Mouse (Mus musculus) brown adipose tissue, adult 24 weeks (tissue): ENCODE data around the gene Dpysl5. TPM values are rescaled to one million over a fixed set of nuclear protein-coding genes. Genes with fewer than 3 reads are reported as not detected.

Source experiments
- H3K27ac ChIP-seq: fragments of 200-500 bp; replicated peaks from 2 replicates; pipeline ENCODE4 v1.5.1; 2012; ENCODE audit warnings: low read depth, mild to moderate bottlenecking, low read length
- H3K4me1 ChIP-seq: fragments of 200-500 bp; 2 replicates; pipeline ENCODE4 v1.6.1; 2012; ENCODE audit warnings: low read length, mixed read lengths; ENCODE audit not compliant: control insufficient read depth, insufficient read depth, insufficient read length
- H3K4me3 ChIP-seq: fragments of 200-500 bp; 2 replicates; pipeline ENCODE4 v1.5.1; 2012; ENCODE audit warnings: low read depth, mild to moderate bottlenecking, low read length, moderate library complexity; ENCODE audit not compliant: insufficient read depth
- polyA plus RNA-seq: library from polyadenylated mRNA; stranded (reverse); fragments of >200 nt; gene quantifications from 2 replicates; pipeline ENCODE4 v1.2.4, GENCODE M21; 2012; ENCODE audit not compliant: missing spikeins, insufficient read depth, insufficient read length

Dpysl5 gene
- polyA plus RNA-seq, 1 experiment: not detected

DNA sequence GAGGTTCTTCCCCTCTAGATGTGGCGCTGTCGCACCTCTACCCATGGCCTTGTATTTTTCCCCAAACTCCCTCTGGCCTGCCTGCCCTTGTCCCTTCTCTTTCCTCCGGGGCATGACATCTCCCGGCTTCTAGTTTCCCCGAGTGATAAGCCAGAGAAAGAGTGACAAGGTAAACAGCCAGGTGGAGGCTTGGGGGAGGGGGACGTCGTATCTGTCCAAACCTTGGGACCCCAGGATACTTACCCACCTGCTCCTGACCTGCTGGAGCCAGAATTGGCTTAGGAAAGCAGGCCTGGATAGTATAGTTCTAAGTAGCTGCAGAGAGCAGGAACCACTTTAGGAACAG is 103.7 kb downstream of the Dpysl5 start:
- H3K4me1 ChIP-seq: peaks cover 11% of the 10 kb centered on the region
- H3K4me3 ChIP-seq: peak overlapping the region; percentile 59
- H3K27ac ChIP-seq: 0 out of 2 replicates have a peak overlapping the region, but pooled peaks have one; percentile 23

GRCm38 (mm10) chr5:30816261-30816791 is 105.0 kb downstream of the Dpysl5 start:
- Histone ChIP-seq H3K4me1 (peaks cover 11% of the 10 kb centered on the region), H3K27ac (no peak overlapping the region), H3K4me3 (0 out of 2 replicates have a peak overlapping the region, but pooled peaks have one; percentile 30)

DNA sequence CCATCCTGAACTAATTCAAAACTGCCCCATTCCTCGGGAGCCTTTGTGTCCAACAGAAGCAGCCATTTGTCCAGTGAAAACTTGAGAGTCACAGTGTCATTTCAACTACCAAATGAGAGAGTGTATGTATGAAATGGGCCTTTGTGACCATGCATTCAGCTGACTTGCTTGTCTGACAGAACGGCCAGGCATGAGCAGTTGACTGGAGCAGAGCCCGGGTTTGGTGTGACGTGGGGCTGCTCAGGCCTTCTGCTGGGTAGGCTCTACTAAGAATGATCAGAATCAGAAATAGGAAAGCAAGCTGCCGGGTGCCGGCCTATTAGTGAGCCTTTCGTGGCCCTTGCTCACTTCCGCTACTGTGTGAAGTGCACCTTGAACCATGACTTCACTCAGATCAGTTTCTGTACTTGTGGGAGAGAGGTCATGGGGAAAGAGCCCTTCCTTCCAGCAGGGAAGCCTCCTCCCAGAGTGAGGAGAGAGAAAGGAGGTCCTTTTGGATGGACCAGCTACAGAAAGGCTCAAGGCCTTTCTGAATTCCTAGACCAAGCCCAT is 107.5 kb downstream of the Dpysl5 start:
- H3K4me3 ChIP-seq: no peak overlapping the region
- no peak overlapping the region for H3K27ac ChIP-seq
- H3K4me1 ChIP-seq: peaks cover 16% of the 10 kb centered on the region

- peaks cover 13% of the 10 kb centered on the region for H3K4me1 ChIP-seq
- no peak overlapping the region for H3K27ac ChIP-seq
These were observed 111.3 kb downstream of the Dpysl5 start for GRCm38 (mm10) chr5:30822689-30823088.

DNA sequence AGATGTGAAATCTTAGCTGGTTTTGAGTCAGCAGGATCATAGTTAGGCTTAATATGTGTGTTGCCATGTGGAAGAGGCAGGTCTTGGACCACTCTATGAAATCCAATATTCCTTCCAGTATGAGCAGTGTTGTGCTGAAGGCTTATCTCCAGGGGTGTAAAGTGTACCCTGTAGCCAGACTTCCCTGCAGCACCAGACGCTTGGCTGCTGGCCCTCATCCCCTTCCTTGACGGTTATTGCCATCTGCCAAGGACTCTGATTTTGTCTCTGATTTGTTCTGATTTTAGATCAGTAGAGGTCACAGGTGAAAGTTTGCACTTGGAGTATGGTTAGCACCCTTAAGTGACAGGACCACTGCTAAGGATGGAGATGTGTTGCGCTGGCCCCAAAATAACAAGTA is 111.7 kb downstream of the Dpysl5 start:
- H3K4me3 ChIP-seq: no peak overlapping the region
- H3K27ac ChIP-seq: no peak overlapping the region
- H3K4me1 ChIP-seq: peaks cover 13% of the 10 kb centered on the region

More at GRCm38 (mm10) chr5:30822689-30823088, 111.3 kb downstream of the Dpysl5 start:
- H3K4me3 ChIP-seq: no peak overlapping the region

GRCm38 (mm10) chr5:30824124-30824988 is 113.0 kb downstream of the Dpysl5 start:
- peaks cover 13% of the 10 kb centered on the region for H3K4me1 ChIP-seq
- no peak overlapping the region for H3K27ac ChIP-seq
- H3K4me3 ChIP-seq: no peak overlapping the region

GRCm38 (mm10) chr5:30825166-30825565 is 113.8 kb downstream of the Dpysl5 start:
- Histone ChIP-seq H3K4me1 (peaks cover 13% of the 10 kb centered on the region), H3K27ac (no peak overlapping the region)

GRCm38 (mm10) chr5:30825821-30826220 is 114.5 kb downstream of the Dpysl5 start:
- Histone ChIP-seq H3K4me1 (peaks cover 13% of the 10 kb centered on the region), H3K4me3 (no peak overlapping the region), H3K27ac (no peak overlapping the region)

More at GRCm38 (mm10) chr5:30825166-30825565, 113.8 kb downstream of the Dpysl5 start:
- no peak overlapping the region for H3K4me3 ChIP-seq

- H3K4me1 ChIP-seq: peaks cover 4% of the 10 kb centered on the region; the same call in 1 of the 2 replicates
- no peak overlapping the region for H3K4me3 ChIP-seq
- H3K27ac ChIP-seq: peak overlapping the region; percentile 93
These were observed 122.1 kb downstream of the Dpysl5 start for GRCm38 (mm10) chr5:30833416-30833815.

DNA sequence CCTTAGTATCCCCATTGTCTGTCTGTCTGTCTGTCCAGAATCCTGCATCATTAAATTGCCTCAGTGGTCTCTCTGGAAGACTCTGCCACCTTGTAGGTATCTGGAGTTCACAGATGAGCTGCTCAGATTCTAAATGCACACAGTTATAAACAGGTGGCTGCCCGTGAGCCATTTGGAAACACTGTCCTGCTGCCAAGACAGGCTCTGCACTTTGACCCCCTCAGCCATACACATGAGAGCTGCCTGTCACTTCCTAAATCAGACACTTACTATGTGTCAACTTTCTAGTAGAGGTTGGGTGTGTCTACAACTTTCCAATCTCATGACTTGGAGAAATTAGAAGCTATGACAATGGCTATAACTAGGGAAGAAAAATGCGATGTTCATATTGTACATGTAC is 128.4 kb downstream of the Dpysl5 start:
- Histone ChIP-seq H3K4me1 (no peaks in the 10 kb centered on the region), H3K4me3 (no peak overlapping the region), H3K27ac (no peak overlapping the region)

GRCm38 (mm10) chr5:30841896-30842295 is 130.5 kb downstream of the Dpysl5 start:
- no peaks in the 10 kb centered on the region for H3K4me1 ChIP-seq
- H3K27ac ChIP-seq: no peak overlapping the region
- no peak overlapping the region for H3K4me3 ChIP-seq

Other genes starting within 250 kb of the Dpysl5 start
- not detected in 2 replicates for gene Otof, start 249.6 kb upstream of the Dpysl5 start, polyA plus RNA-seq
- not detected in 2 replicates for gene 1700001C02Rik, start 245.5 kb upstream of the Dpysl5 start, polyA plus RNA-seq
- not detected in 2 replicates for gene Cib4, start 165.7 kb upstream of the Dpysl5 start, polyA plus RNA-seq
- gene Kcnk3, start 123.4 kb upstream of the Dpysl5 start, polyA plus RNA-seq: 118 and 132 TPM in 2 replicates
- gene Slc35f6, start 63.6 kb upstream of the Dpysl5 start, polyA plus RNA-seq: 20.9 and 21.8 TPM in 2 replicates
- gene Cenpa, start 44.8 kb upstream of the Dpysl5 start, polyA plus RNA-seq: 4.2 and 13.7 TPM in 2 replicates
- 35.6 and 69.3 TPM in 2 replicates for gene Mapre3, start 103.1 kb downstream of the Dpysl5 start, polyA plus RNA-seq
- gene Tmem214, start 156.4 kb downstream of the Dpysl5 start, polyA plus RNA-seq: 18.2 and 30.3 TPM in 2 replicates
- 1.7 and 2.9 TPM in 2 replicates for gene Agbl5, start 177.1 kb downstream of the Dpysl5 start, polyA plus RNA-seq
- gene Ost4, start 196.2 kb downstream of the Dpysl5 start, polyA plus RNA-seq: 357 and 467 TPM in 2 replicates
- gene Emilin1, start 201.8 kb downstream of the Dpysl5 start, polyA plus RNA-seq: 2.4 and 3.6 TPM in 2 replicates
- 27.8 and 28.8 TPM in 2 replicates for gene Khk, start 209.9 kb downstream of the Dpysl5 start, polyA plus RNA-seq
- gene Cgref1, start 234.0 kb downstream of the Dpysl5 start, polyA plus RNA-seq: 1.0 TPM in 1 of 2 replicates, not detected in the other
- 51.9 and 74.1 TPM in 2 replicates for gene Preb, start 248.8 kb downstream of the Dpysl5 start, polyA plus RNA-seq